Mouse (Mus musculus) heart, postnatal 14 days (tissue): ENCODE data around the gene Gm28374. TPM values are rescaled to one million over a fixed set of nuclear protein-coding genes. Genes with fewer than 3 reads are reported as not detected.

Experiments
- DNase-seq, 2 experiments: peaks; one replicate each; pipeline ENCODE4 v3.0.0; 2021 to 2022
- intact Hi-C: fragments of 180-260 bp; cut with DNase I; formaldehyde crosslinking; loops from one replicate; pipeline ENCODE4 v1.15.1; 2025
- total RNA-seq, 2 experiments: library from RNA; stranded (reverse); gene quantifications; 2 replicates each; pipeline ENCODE4 v1.2.3; 2021

Gene Gm28374
- total RNA-seq, 2 experiments from 2014 or later: not detected

- intact Hi-C loops: no loop called here
- no peak for DNase-seq
These were observed 12.1 kb upstream of the Gm28374 start, which contains the start of gene AC131692.1 for GRCm38 (mm10) chr19:6094119-6094518. AC131692.1 (plus strand) TSS chr19:6094419.

- no peak for DNase-seq
- intact Hi-C loops: no loop called here
These were observed 6.8 kb upstream of the Gm28374 start for GRCm38 (mm10) chr19:6088841-6089240.

GRCm38 (mm10) chr19:6085417-6085879 lies 3.4 kb upstream of the Gm28374 start:
- intact Hi-C loops: loop anchor here (2.0 kb wide), 1 partner anchor 29 kb away; the partner anchor contains the start of genes Fau and Mrpl49
- DNase-seq: peak; percentile 26 to 30

- intact Hi-C loops: loop anchor here (2.0 kb wide), 1 partner anchor 28 kb away; the partner anchor contains the start of genes Fau and Mrpl49
- DNase-seq: peak; percentile 96 to 98
These were observed 2.6 kb upstream of the Gm28374 start, which contains the start of the genes Zfpl1 and Cdca5 for GRCm38 (mm10) chr19:6084478-6085248. Zfpl1 (minus strand) TSS chr19:6084956. Cdca5 (plus strand) TSS chr19:6084983.

- intact Hi-C loops: no loop called here
- DNase-seq: no peak
These were observed 2.0 kb downstream of the Gm28374 start, which contains the start of gene Tmem262 for GRCm38 (mm10) chr19:6079983-6080480. Tmem262 (plus strand) TSS chr19:6080033.

- intact Hi-C loops: no loop called here
- DNase-seq: peak; percentile 79 to 89
These were observed 5.3 kb downstream of the Gm28374 start, which contains the start of gene Vps51 for GRCm38 (mm10) chr19:6076564-6077393. Vps51 (minus strand) TSS chr19:6077231.

GRCm38 (mm10) chr19:6073889-6074288 lies 8.2 kb downstream of the Gm28374 start:
- no peak for DNase-seq
- intact Hi-C loops: no loop called here

GRCm38 (mm10) chr19:6071261-6071660 lies 10.8 kb downstream of the Gm28374 start:
- DNase-seq: no peak
- intact Hi-C loops: no loop called here

GRCm38 (mm10) chr19:6070571-6071250 lies 11.3 kb downstream of the Gm28374 start:
- intact Hi-C loops: no loop called here

GRCm38 (mm10) chr19:6069851-6070250 lies 12.2 kb downstream of the Gm28374 start:
- intact Hi-C loops: loop anchor here (10.0 kb wide), 1 partner anchor 265 kb away; the partner anchor contains the start of gene Men1
- DNase-seq: no peak

More at GRCm38 (mm10) chr19:6070571-6071250, 11.3 kb downstream of the Gm28374 start:
- DNase-seq: no peak

GRCm38 (mm10) chr19:6068951-6069350 lies 13.1 kb downstream of the Gm28374 start:
- intact Hi-C loops: loop anchor here (10.0 kb wide), 1 partner anchor 266 kb away; the partner anchor contains the start of gene Men1

GRCm38 (mm10) chr19:6067724-6068415 lies 14.2 kb downstream of the Gm28374 start, which contains the start of gene Tm7sf2:
Tm7sf2 (minus strand) TSS chr19:6068373.
- intact Hi-C loops: loop anchor here (10.0 kb wide), 1 partner anchor 267 kb away; the partner anchor contains the start of gene Men1
- DNase-seq: peak; percentile 89 to 90

More at GRCm38 (mm10) chr19:6068951-6069350, 13.1 kb downstream of the Gm28374 start:
- no peak for DNase-seq

- intact Hi-C loops: loop anchor here (10.0 kb wide), 1 partner anchor 268 kb away; the partner anchor contains the start of gene Men1
- DNase-seq: peak; percentile 74 to 85
These were observed 14.9 kb downstream of the Gm28374 start for GRCm38 (mm10) chr19:6067011-6067723.

GRCm38 (mm10) chr19:6066571-6066970 lies 15.5 kb downstream of the Gm28374 start:
- no peak for DNase-seq
- intact Hi-C loops: loop anchor here (10.0 kb wide), 1 partner anchor 268 kb away; the partner anchor contains the start of gene Men1

- no peak for DNase-seq
These were observed 19.0 kb downstream of the Gm28374 start for GRCm38 (mm10) chr19:6063081-6063480.

GRCm38 (mm10) chr19:6062418-6062817 lies 19.6 kb downstream of the Gm28374 start:
- intact Hi-C loops: loop anchor here (10.0 kb wide), 1 partner anchor 272 kb away; the partner anchor contains the start of gene Men1
- DNase-seq: no peak

More at GRCm38 (mm10) chr19:6063081-6063480, 19.0 kb downstream of the Gm28374 start:
- intact Hi-C loops: loop anchor here (10.0 kb wide), 1 partner anchor 272 kb away; the partner anchor contains the start of gene Men1

GRCm38 (mm10) chr19:6061641-6062302 lies 20.3 kb downstream of the Gm28374 start:
- intact Hi-C loops: loop anchor here (10.0 kb wide), 1 partner anchor 273 kb away; the partner anchor contains the start of gene Men1
- peak in 1 of 2 experiments; percentile 45 for DNase-seq
